Mouse (Mus musculus) hindbrain, embryonic 16.5 days (tissue): ENCODE results near the gene Cyba. TPM values are rescaled to one million over a fixed set of nuclear protein-coding genes. Genes with fewer than 3 reads are reported as not detected.

Source experiments
- ATAC-seq: fragments of 200-750 bp; cut with Nextera tagmentation; 2 replicates; pipeline ENCODE4 v1.8.0; 2017; ENCODE audit warnings: moderate TSS enrichment, moderate library complexity
- H3K27ac ChIP-seq: fragments of 300-500 bp; sonication (generic); 2 replicates; pipeline ENCODE4 v1.5.1; 2014; ENCODE audit warnings: low read depth, mild to moderate bottlenecking, control low read depth, low read length, moderate library complexity
- H3K27me3 ChIP-seq: fragments of 300-500 bp; sonication (generic); replicated peaks from 2 replicates; pipeline ENCODE4 v1.6.1; 2014; ENCODE audit warnings: low read length; ENCODE audit not compliant: control insufficient read depth, insufficient read depth
- H3K36me3 ChIP-seq: fragments of 300-500 bp; sonication (generic); 2 replicates; pipeline ENCODE4 v1.6.1; 2014; ENCODE audit warnings: mild to moderate bottlenecking, low read length, moderate library complexity, mixed read lengths; ENCODE audit not compliant: control insufficient read depth, insufficient read depth
- H3K4me1 ChIP-seq: fragments of 300-500 bp; sonication (generic); 2 replicates; pipeline ENCODE4 v1.6.1; 2014; ENCODE audit warnings: low read depth, low read length; ENCODE audit not compliant: control insufficient read depth, insufficient read depth
- H3K4me2 ChIP-seq: fragments of 300-500 bp; sonication (generic); 2 replicates; pipeline ENCODE4 v1.6.1; 2014; ENCODE audit warnings: mild to moderate bottlenecking, low read length, control low read depth, moderate library complexity
- H3K4me3 ChIP-seq: fragments of 300-500 bp; sonication (generic); 2 replicates; pipeline ENCODE4 v1.5.1; 2014; ENCODE audit warnings: mild to moderate bottlenecking, low read length, control low read depth, moderate library complexity
- H3K9ac ChIP-seq: fragments of 300-500 bp; sonication (generic); 2 replicates; pipeline ENCODE4 v1.6.1; 2014; ENCODE audit warnings: low read depth, mild to moderate bottlenecking, control low read depth, low read length, moderate library complexity
- H3K9me3 ChIP-seq: fragments of 300-500 bp; sonication (generic); 2 replicates; pipeline ENCODE4 v1.6.1; 2014; ENCODE audit warnings: mild to moderate bottlenecking, low read length, moderate library complexity; ENCODE audit not compliant: control insufficient read depth
- WGBS: fragments of 180-500 bp; shearing (Covaris S2); extraction: QIAGEN DNeasy Blood & Tissue Kit; methylation state at CpG from one replicate; pipeline ENCODE4 v1.1.7; 2014; 5-methylcytosine and 5-hydroxymethylcytosine counted together
- polyA plus RNA-seq: library from polyadenylated mRNA; unstranded; fragments of >200 nt; fragmentation: Nextera tagmentation; extraction: Ambion mirVana; gene quantifications from 2 replicates; pipeline ENCODE4 v1.2.1, GENCODE M21; 2015

The Cyba gene
- polyA plus RNA-seq, 1 experiment from 2014 or later, result 38.3 TPM

DNA sequence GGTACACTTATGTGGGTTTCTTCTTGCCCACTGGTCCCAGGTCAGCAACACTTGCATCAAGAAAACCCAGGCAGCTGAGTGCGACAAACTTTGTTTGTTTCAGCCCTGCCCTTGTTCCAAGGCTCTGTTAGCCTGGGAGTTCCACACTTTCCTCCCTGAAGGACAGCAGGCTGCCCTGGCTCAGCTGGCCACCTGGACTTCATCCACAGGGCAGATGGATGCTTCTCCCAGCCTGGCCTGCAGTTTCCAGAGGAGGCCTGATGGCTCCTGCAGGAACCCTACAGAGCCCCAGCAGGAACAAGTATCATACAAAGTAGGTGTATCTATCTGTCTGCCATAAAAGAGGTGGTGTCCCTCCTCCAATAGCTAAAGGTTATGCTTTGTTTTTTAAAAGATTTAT lies 8.6 kb upstream of the Cyba start:
- Histone ChIP-seq H3K4me3 (no peak overlapping the region), H3K9ac (no peak overlapping the region), H3K36me3 (peaks cover 16% of the 10 kb centered on the region), H3K4me2 (no peak overlapping the region), H3K27me3 (no peaks in the 10 kb centered on the region), H3K27ac (no peak overlapping the region), H3K9me3 (no peaks in the 10 kb centered on the region), H3K4me1 (peaks cover 22% of the 10 kb centered on the region)
- no peak for ATAC-seq
- 100% methylated on average over 1 of the region's 1 CpGs for WGBS

DNA sequence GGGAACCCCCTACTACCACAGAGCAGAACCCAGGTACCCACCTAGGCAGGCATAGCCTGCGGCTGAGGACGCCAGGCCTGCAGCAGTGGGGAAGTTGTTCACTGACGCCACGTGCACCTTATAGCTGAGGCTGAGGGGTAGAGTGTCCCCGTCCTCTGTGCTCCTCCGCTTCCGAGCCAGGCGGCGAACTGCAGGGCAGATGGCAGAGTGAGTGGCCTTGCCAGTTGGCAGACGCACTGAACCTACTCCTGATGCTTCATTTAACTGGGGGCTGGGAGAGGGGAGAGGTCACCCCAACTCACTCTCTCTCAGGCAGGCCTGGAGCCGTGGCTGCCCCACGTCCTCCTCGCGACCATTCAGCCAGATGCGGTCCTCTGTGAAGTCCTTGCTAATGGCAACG lies 6.6 kb upstream of the Cyba start:
- 85% methylated on average over 16 of the region's 16 CpGs for WGBS
- no peak overlapping the region for H3K4me2 ChIP-seq

DNA sequence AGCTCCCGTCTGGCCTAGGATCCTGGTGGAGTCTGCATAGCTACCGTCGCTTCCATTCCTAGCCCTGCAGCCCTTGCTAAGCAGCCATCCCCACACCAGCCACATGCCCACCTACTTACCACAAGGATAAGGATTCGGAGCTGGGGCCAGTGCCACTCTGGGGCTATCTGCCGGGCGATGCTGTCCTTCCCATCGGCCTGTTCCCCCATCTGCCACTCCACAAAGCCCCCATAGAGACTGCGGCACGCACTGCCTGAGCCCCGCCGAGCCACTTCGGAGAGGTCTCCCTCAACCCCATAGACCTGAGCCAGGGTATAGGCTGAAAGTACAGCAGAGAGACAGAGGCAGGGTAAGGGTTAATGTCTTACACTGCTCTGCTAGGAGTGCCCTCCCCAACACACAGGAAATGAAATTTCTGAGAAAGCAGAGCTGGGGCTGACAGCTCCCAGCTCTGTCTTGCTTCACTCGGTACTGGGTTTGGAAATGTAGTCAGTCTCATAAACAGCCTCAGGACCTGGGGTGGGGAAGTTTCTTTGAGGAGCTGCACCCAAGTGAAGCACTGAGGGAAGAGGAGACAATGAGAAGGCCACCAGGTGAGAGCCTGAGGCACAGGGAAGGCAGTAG lies 5.1 kb upstream of the Cyba start:
- peaks cover 40% of the 10 kb centered on the region for H3K36me3 ChIP-seq
- H3K4me2 ChIP-seq, result no peak overlapping the region
- H3K4me1 ChIP-seq, result peaks cover 15% of the 10 kb centered on the region
- H3K27me3 ChIP-seq, result peaks cover 3% of the 10 kb centered on the region
- no peak overlapping the region for H3K4me3 ChIP-seq
- no peak overlapping the region for H3K9ac ChIP-seq
- no peak overlapping the region for H3K27ac ChIP-seq
- WGBS, result 94% methylated on average over 13 of the region's 13 CpGs
- peaks cover 3% of the 10 kb centered on the region; the same call in 1 of the 2 replicates for H3K9me3 ChIP-seq
- ATAC-seq, result no peak

More for the DNA sequence above, 6.6 kb upstream of the Cyba start:
- Histone ChIP-seq H3K36me3 (peaks cover 28% of the 10 kb centered on the region), H3K9me3 (peaks cover 3% of the 10 kb centered on the region; the same call in 1 of the 2 replicates), H3K27me3 (no peaks in the 10 kb centered on the region), H3K27ac (no peak overlapping the region), H3K4me1 (peaks cover 12% of the 10 kb centered on the region), H3K9ac (no peak overlapping the region), H3K4me3 (no peak overlapping the region)
- ATAC-seq, result no peak

DNA sequence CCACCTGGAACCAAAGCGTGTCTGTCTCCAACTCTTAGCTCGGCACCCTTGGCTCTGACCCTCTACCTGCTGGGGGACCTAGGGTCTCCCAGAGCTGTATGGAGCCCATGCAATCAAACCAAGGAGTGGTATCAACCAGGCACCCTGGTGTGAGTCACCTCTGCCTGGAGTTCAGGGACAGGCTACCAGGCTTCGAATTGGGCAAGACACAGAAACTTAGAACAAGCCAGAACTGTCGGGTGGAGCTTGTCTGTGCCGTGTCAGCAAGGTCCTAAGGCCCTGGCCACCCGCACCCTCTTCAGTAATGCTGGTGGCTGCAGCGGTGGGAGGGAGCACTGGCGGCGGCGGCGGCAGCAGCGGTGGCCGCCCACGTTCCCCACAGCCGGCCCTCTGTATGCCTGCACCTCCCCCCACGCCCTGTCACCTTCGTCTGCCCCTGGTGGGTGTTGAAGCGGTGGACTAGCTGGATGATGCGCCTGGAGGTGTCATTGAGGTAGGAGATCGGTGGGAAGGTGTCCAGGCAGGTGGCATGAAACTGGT lies 3.9 kb upstream of the Cyba start:
- Histone ChIP-seq H3K4me3 (no peak overlapping the region), H3K27ac (no peak overlapping the region), H3K9ac (no peak overlapping the region)

DNA sequence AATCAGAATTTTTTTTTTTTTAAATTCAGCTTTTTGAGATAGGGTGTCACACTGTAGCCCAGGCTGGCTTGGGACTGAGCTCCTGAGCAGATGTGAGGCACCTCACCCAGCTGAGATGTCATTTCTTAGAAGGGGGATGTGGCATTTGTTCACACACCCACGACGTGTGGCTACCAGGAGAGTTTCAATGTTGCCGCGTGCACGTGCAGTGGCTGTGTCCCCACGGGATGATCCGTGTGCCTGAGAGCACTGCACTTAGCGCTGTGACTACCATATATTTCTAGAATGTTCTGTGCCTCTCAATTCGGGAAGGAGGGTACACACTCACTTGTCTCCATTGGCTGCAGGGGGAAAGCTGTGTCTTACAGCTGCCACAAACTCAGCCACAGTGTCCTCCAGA lies 3.4 kb upstream of the Cyba start:
- Histone ChIP-seq H3K36me3 (peaks cover 40% of the 10 kb centered on the region), H3K27ac (no peak overlapping the region), H3K9ac (no peak overlapping the region), H3K9me3 (peaks cover 3% of the 10 kb centered on the region; the same call in 1 of the 2 replicates), H3K4me3 (no peak overlapping the region), H3K4me2 (no peak overlapping the region), H3K4me1 (peaks cover 7% of the 10 kb centered on the region), H3K27me3 (peaks cover 6% of the 10 kb centered on the region)
- no peak for ATAC-seq
- 96% methylated on average over 9 of the region's 9 CpGs for WGBS

More for the DNA sequence above, 3.9 kb upstream of the Cyba start:
- no peak for ATAC-seq
- Histone ChIP-seq H3K4me2 (no peak overlapping the region), H3K9me3 (peaks cover 3% of the 10 kb centered on the region; the same call in 1 of the 2 replicates), H3K27me3 (peaks cover 6% of the 10 kb centered on the region), H3K36me3 (peaks cover 40% of the 10 kb centered on the region), H3K4me1 (peaks cover 11% of the 10 kb centered on the region)
- 89% methylated on average over 17 of the region's 20 CpGs for WGBS

DNA sequence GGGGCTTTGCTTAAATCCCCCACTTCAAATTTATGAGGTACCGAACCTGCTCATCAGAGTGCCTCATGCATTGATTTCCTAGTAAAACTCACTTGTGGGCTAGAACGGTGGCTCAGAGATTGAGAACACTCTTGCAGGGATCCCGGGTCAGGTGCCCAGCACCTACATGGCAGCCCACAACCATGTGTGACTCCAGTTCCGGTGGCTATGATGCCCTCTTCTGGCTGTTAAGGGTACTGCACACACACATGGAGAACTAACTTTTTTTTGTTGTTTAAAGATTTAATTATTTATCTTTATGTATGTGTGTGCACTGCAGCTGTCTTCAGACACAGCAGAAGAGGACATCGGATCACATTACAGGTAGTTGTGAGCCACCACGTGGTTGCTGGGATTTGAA lies 2.6 kb upstream of the Cyba start:
- peaks cover 3% of the 10 kb centered on the region; the same call in 1 of the 2 replicates for H3K9me3 ChIP-seq
- H3K36me3 ChIP-seq, result peaks cover 40% of the 10 kb centered on the region
- H3K4me2 ChIP-seq, result no peak overlapping the region
- ATAC-seq, result no peak
- no peak overlapping the region for H3K9ac ChIP-seq
- WGBS, result 91% methylated on average over 6 of the region's 6 CpGs
- H3K4me3 ChIP-seq, result no peak overlapping the region
- peaks cover 6% of the 10 kb centered on the region for H3K27me3 ChIP-seq
- no peak overlapping the region for H3K27ac ChIP-seq
- peaks cover 7% of the 10 kb centered on the region; the same call in 1 of the 2 replicates for H3K4me1 ChIP-seq

DNA sequence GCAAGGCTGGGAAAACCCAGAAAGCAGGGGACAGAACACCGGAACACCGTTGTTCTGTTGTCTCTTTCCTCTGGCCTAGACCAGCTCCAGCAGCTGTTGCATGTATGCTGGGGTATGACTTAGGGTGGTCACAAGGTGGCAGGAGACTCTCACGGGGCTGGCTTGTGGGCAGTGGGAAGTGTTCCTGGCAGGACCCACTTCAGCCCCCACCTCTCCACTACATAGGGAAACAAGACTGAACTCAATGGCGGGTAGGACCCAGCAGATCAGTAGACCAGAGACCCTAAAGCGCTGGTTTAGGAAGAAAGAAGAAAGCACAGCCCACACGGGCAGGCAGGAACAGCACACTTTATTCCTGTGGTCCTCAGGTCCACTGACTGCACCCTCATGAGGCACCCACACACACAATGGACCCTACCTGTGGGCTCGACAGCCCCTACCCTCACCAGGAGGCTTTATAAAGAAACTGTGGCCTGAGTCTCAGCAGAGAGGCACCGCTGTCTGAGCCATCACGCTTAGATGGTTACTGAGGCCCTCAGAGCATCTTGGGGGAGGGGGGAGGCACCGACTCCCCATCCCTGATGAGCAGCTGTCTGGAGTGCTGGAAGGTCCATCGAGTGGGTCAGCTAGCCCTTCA lies 657 bp upstream of the Cyba start:
- H3K27ac ChIP-seq, result no peak overlapping the region
- WGBS, result 67% methylated on average over 11 of the region's 11 CpGs
- H3K9me3 ChIP-seq, result peaks cover 3% of the 10 kb centered on the region; the same call in 1 of the 2 replicates
- H3K9ac ChIP-seq, result no peak overlapping the region
- peaks cover 6% of the 10 kb centered on the region for H3K27me3 ChIP-seq
- H3K36me3 ChIP-seq, result peaks cover 38% of the 10 kb centered on the region
- no peak overlapping the region for H3K4me3 ChIP-seq
- H3K4me1 ChIP-seq, result peaks cover 7% of the 10 kb centered on the region; the same call in 1 of the 2 replicates
- ATAC-seq, result peak; percentile 7; the same call in 1 of the 2 replicates
- no peak overlapping the region; the same call in 1 of the 2 replicates for H3K4me2 ChIP-seq

DNA sequence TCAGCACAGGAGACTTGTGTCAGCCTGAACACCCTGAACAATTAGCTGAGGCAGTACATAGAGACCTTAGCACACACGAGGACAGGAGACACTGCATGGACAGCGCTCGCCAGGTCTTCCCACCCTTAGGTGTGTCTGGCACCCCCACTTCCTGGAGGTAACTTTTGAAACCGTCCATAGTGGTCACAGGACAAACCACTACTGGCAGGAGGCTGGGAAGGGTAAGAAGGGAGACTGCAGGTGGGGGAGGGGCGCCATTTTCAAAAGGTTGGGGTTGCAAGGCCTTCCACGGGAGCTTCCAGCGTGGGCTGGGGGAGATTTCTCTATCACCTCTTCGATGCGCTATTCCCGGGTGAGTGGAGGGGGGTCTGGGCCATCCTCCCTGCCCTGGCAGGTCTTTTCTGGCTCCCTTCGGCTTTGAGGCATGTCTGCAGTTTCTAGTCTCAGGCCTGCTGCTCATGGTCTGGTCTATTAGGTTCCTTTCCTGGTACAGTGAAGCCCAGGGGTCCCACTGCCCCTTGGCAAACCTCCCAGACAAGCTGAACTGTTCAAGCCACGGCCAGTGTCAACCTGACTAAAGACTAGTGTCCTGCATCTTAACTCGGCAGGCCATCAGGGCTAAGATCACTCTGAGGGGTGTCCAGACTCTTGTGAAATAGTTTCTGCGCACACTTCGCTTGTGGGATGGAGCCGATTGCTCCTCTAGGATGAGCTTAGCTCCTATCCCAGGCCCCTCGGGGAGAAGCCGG lies 862 bp downstream of the Cyba start:
- H3K27ac ChIP-seq, result no peak overlapping the region
- no peak for ATAC-seq
- peak overlapping the region; percentile 64 for H3K4me2 ChIP-seq
- peak overlapping the region; percentile 65; the same call in 1 of the 2 replicates for H3K9ac ChIP-seq
- H3K36me3 ChIP-seq, result peaks cover 30% of the 10 kb centered on the region
- 41% methylated on average over 18 of the region's 18 CpGs for WGBS
- H3K9me3 ChIP-seq, result peaks cover 3% of the 10 kb centered on the region; the same call in 1 of the 2 replicates
- peaks cover 7% of the 10 kb centered on the region; the same call in 1 of the 2 replicates for H3K4me1 ChIP-seq
- peak overlapping the region; percentile 38 for H3K4me3 ChIP-seq
- H3K27me3 ChIP-seq, result peaks cover 6% of the 10 kb centered on the region
